Mouse (Mus musculus) MEL (cell line): ENCODE measurements around the gene Rab38. TPM values are rescaled to one million over a fixed set of nuclear protein-coding genes. Genes with fewer than 3 reads are reported as not detected.
A peak's percentile ranks its signal among the peaks of the same experiment; 100 is the strongest.

Experiments used
- DNase-seq: peaks from one replicate; pipeline ENCODE4 v3.0.0; 2011; ENCODE audit warnings: low read depth, low spot score
- H3K27ac ChIP-seq: 2 replicates; pipeline ENCODE4 v1.5.1; 2012; ENCODE audit warnings: low read depth, mild to moderate bottlenecking, control low read depth, low read length, moderate library complexity; ENCODE audit not compliant: control insufficient read depth
- H3K27me3 ChIP-seq, 2 experiments: fragments of 150-350 bp in 1 of 2; sonication (generic) in 1 of 2; 2 replicates each; pipeline ENCODE4 v1.6.1; 2012; ENCODE audit warnings: low read length in 2 of 2, mild to moderate bottlenecking in 2 of 2, improper control_type of control experiment in 1 of 2, moderate library complexity in 1 of 2; ENCODE audit not compliant: insufficient read depth in 2 of 2, control insufficient read depth in 1 of 2
- H3K36me3 ChIP-seq, 2 experiments: 2 replicates each; pipeline ENCODE4 v1.6.1; 2012 to 2014; ENCODE audit warnings: low read length in 2 of 2, improper control_type of control experiment in 1 of 2, inconsistent platforms in 1 of 2, mild to moderate bottlenecking in 1 of 2; ENCODE audit not compliant: insufficient read depth in 2 of 2, control insufficient read depth in 1 of 2
- H3K4me1 ChIP-seq, 2 experiments: fragments of 150-350 bp in 1 of 2; sonication (generic) in 1 of 2; 2 replicates each; pipeline ENCODE4 v1.6.1; 2012; ENCODE audit warnings: low read length in 2 of 2, improper control_type of control experiment in 1 of 2, mild to moderate bottlenecking in 1 of 2; ENCODE audit not compliant: insufficient read depth in 2 of 2, control insufficient read depth in 1 of 2
- H3K4me3 ChIP-seq, 2 experiments: fragments of 150-350 bp in 1 of 2; sonication (generic) in 1 of 2; 2 replicates each; pipeline ENCODE4 v1.5.1; 2012; ENCODE audit warnings: low read depth in 2 of 2, low read length in 2 of 2, mild to moderate bottlenecking in 2 of 2, moderate library complexity in 2 of 2, control low read depth in 1 of 2, improper control_type of control experiment in 1 of 2; ENCODE audit not compliant: control insufficient read depth in 1 of 2, insufficient read depth in 1 of 2
- H3K79me2 ChIP-seq: 2 replicates; pipeline ENCODE4 v1.6.1; 2012; ENCODE audit warnings: mild to moderate bottlenecking, low read length, moderate library complexity; ENCODE audit not compliant: control insufficient read depth, poor library complexity, insufficient read depth
- H3K9ac ChIP-seq: 2 replicates; pipeline ENCODE4 v1.6.1; 2012; ENCODE audit warnings: low read depth, mild to moderate bottlenecking, control low read depth, low read length, moderate library complexity; ENCODE audit not compliant: control insufficient read depth, poor library complexity, severe bottlenecking
- H3K9me3 ChIP-seq: fragments of 150-350 bp; sonication (generic); replicated peaks from 2 replicates; pipeline ENCODE4 v1.6.1; 2012; ENCODE audit warnings: mild to moderate bottlenecking, low read length, improper control_type of control experiment, moderate library complexity; ENCODE audit not compliant: insufficient read depth
- BHLHE40 ChIP-seq: IDR thresholded peaks from 2 replicates; pipeline ENCODE4 v1.6.1; 2012; ENCODE audit warnings: low read depth, mild to moderate bottlenecking, inconsistent platforms, low read length, improper control_type of control experiment, borderline replicate concordance
- CHD1 ChIP-seq: IDR thresholded peaks from 2 replicates; pipeline ENCODE4 v1.6.1; 2012; ENCODE audit warnings: low read depth, mild to moderate bottlenecking, inconsistent platforms, low read length, improper control_type of control experiment
- E2F4 ChIP-seq: IDR thresholded peaks from 2 replicates; pipeline ENCODE4 v1.6.1; 2011; ENCODE audit warnings: low read depth, low read length, improper control_type of control experiment, borderline replicate concordance
- EP300 ChIP-seq, 2 experiments: IDR thresholded peaks; 2 replicates each; pipeline ENCODE4 v1.6.1; 2011; ENCODE audit warnings: improper control_type of control experiment in 2 of 2, low read length in 2 of 2, low read depth in 1 of 2, mild to moderate bottlenecking in 1 of 2
- ETS1 ChIP-seq: IDR thresholded peaks from 2 replicates; pipeline ENCODE4 v1.6.1; 2012; ENCODE audit warnings: low read depth, mild to moderate bottlenecking, inconsistent platforms, low read length, improper control_type of control experiment, moderate library complexity
- GATA1 ChIP-seq: IDR thresholded peaks from 2 replicates; pipeline ENCODE4 v1.6.1; 2011; ENCODE audit warnings: low read depth, low read length, improper control_type of control experiment
- MAFK ChIP-seq: IDR thresholded peaks from 2 replicates; pipeline ENCODE4 v1.6.1; 2011; ENCODE audit warnings: low read depth, mild to moderate bottlenecking, low read length, improper control_type of control experiment, borderline replicate concordance
- MAX ChIP-seq: IDR thresholded peaks from 2 replicates; pipeline ENCODE4 v1.6.1; 2011; ENCODE audit warnings: low read length, improper control_type of control experiment
- MXI1 ChIP-seq: IDR thresholded peaks from 2 replicates; pipeline ENCODE4 v1.6.1; 2011; ENCODE audit warnings: mild to moderate bottlenecking, low read depth, low read length, improper control_type of control experiment
- MYC ChIP-seq: IDR thresholded peaks from 2 replicates; pipeline ENCODE4 v1.6.1; 2011; ENCODE audit warnings: low read depth, mild to moderate bottlenecking, low read length, improper control_type of control experiment, moderate library complexity
- NRF1 ChIP-seq: IDR thresholded peaks from 2 replicates; pipeline ENCODE4 v1.6.1; 2014; ENCODE audit warnings: low read depth, mild to moderate bottlenecking, inconsistent platforms, low read length, improper control_type of control experiment, moderate library complexity; ENCODE audit not compliant: poor library complexity, insufficient read depth, severe bottlenecking
- POLR2A ChIP-seq, 2 experiments: IDR thresholded peaks; 2 replicates each; pipeline ENCODE4 v1.6.1; 2011 to 2012; ENCODE audit warnings: low read length in 2 of 2, mild to moderate bottlenecking in 2 of 2, control low read depth in 1 of 2, improper control_type of control experiment in 1 of 2, low read depth in 1 of 2, moderate library complexity in 1 of 2; ENCODE audit not compliant: control insufficient read depth in 1 of 2, insufficient read depth in 1 of 2, poor library complexity in 1 of 2
- RAD21 ChIP-seq: IDR thresholded peaks from 2 replicates; pipeline ENCODE4 v1.6.1; 2011; ENCODE audit warnings: mild to moderate bottlenecking, low read depth, low read length, improper control_type of control experiment
- RCOR1 ChIP-seq: IDR thresholded peaks from 2 replicates; pipeline ENCODE4 v1.6.1; 2012; ENCODE audit warnings: low read depth, mild to moderate bottlenecking, inconsistent platforms, low read length, improper control_type of control experiment
- SIN3A ChIP-seq: IDR thresholded peaks from 2 replicates; pipeline ENCODE4 v1.6.1; 2012; ENCODE audit warnings: low read length, improper control_type of control experiment, inconsistent platforms
- TBP ChIP-seq: IDR thresholded peaks from 2 replicates; pipeline ENCODE4 v1.8.0; 2011; ENCODE audit warnings: low read depth, low read length, improper control_type of control experiment
- UBTF ChIP-seq: IDR thresholded peaks from 2 replicates; pipeline ENCODE4 v1.6.1; 2012; ENCODE audit warnings: low read depth, mild to moderate bottlenecking, inconsistent platforms, low read length, improper control_type of control experiment, moderate library complexity, borderline replicate concordance; ENCODE audit not compliant: insufficient read depth
- USF1 ChIP-seq: IDR thresholded peaks from 2 replicates; pipeline ENCODE4 v1.6.1; 2014; ENCODE audit warnings: low read depth, mild to moderate bottlenecking, inconsistent platforms, low read length, improper control_type of control experiment, moderate library complexity
- USF2 ChIP-seq, 2 experiments: IDR thresholded peaks; 2 replicates each; pipeline ENCODE4 v1.6.1; 2011 to 2012; ENCODE audit warnings: improper control_type of control experiment in 2 of 2, low read length in 2 of 2, borderline replicate concordance in 1 of 2, inconsistent platforms in 1 of 2, low read depth in 1 of 2, mild to moderate bottlenecking in 1 of 2; ENCODE audit not compliant: insufficient read depth in 1 of 2
- polyA plus RNA-seq, 2 experiments: library from polyadenylated mRNA; stranded (reverse) in 1 of 2; unstranded in 1 of 2; fragments of >175 nt in 1 of 2; fragments of >200 nt in 1 of 2; gene quantifications; 2 replicates each; pipeline versions ENCODE4 v1.2.1 to v1.2.4; 2012; ENCODE audit warnings: low replicate concordance in 2 of 2, low read depth in 1 of 2; ENCODE audit not compliant: insufficient read length in 2 of 2, insufficient read depth in 1 of 2, missing spikeins in 1 of 2
- total RNA-seq: library from RNA; depleted of rRNA; stranded (reverse); fragments of 300-350 nt; gene quantifications from 2 replicates; pipeline ENCODE4 v1.2.3, GENCODE M21; 2012

Gene Rab38
- total and polyA plus RNA-seq, 3 experiments: 11.2 to 19.9 TPM; not detected in 1

GRCm38 (mm10) chr7:88502217-88502817 is 72.2 kb downstream of the Rab38 start:
- Histone ChIP-seq H3K79me2 (no peaks in the 10 kb centered on the region), H3K4me1 (no peaks in the 10 kb centered on the region; a peak in 1 of 4 replicates), H3K36me3 (peaks cover 0 to 5% of the 10 kb centered on the region in 2 experiments; a peak in 1 of 4 replicates), H3K9me3 (no peaks in the 10 kb centered on the region), H3K9ac (no peak overlapping the region), H3K4me3 (no peak overlapping the region), H3K27ac (no peak overlapping the region), H3K27me3 (no peaks in the 10 kb centered on the region)
- no peak for TF ChIP-seq E2F4
- TF ChIP-seq EP300 (IDR thresholded peaks at IDR 0.05; ENCODE audit: low read depth in 1 of 2, low read length in 2 of 2): peak; percentile 47 to 60
- TF ChIP-seq MAX: peak; percentile 62; the same call in 1 of the 2 replicates
- TF ChIP-seq RAD21: no peak
- no peak for TF ChIP-seq UBTF
- TF ChIP-seq ETS1: peak; percentile 27; the same call in 1 of the 2 replicates
- no peak for TF ChIP-seq TBP
- no peak for TF ChIP-seq BHLHE40
- no peak for TF ChIP-seq SIN3A
- TF ChIP-seq MYC: 0 out of 2 replicates have a peak, but pooled peaks have one; percentile 23
- peak; percentile 98 for TF ChIP-seq RCOR1
- TF ChIP-seq POLR2A (IDR thresholded peaks at IDR 0.05; ENCODE audit: control insufficient read depth in 1 of 2, insufficient read depth in 1 of 2, low read depth in 1 of 2, low read length in 2 of 2, poor library complexity in 1 of 2): no peak
- TF ChIP-seq GATA1: peak; percentile 70
- TF ChIP-seq MAFK: peak; percentile 75; the same call in 1 of the 2 replicates
- peak; percentile 84 for TF ChIP-seq USF1
- TF ChIP-seq USF2 (IDR thresholded peaks at IDR 0.05; ENCODE audit: borderline replicate concordance in 1 of 2, insufficient read depth in 1 of 2, low read depth in 1 of 2, low read length in 2 of 2): no peak
- no peak for TF ChIP-seq MXI1
- TF ChIP-seq NRF1: no peak
- DNase-seq: peak; percentile 61

GRCm38 (mm10) chr7:88509748-88510147 is 79.7 kb downstream of the Rab38 start:
- Histone ChIP-seq H3K4me1 (no peaks in the 10 kb centered on the region), H3K4me3 (no peak overlapping the region), H3K9me3 (no peaks in the 10 kb centered on the region), H3K36me3 (no peaks in the 10 kb centered on the region), H3K27ac (no peak overlapping the region), H3K9ac (no peak overlapping the region), H3K27me3 (peaks cover 0 to 1% of the 10 kb centered on the region in 2 experiments; a peak in 1 of 4 replicates), H3K79me2 (no peaks in the 10 kb centered on the region)
- no peak for TF ChIP-seq CHD1
- TF ChIP-seq TBP: no peak
- no peak for DNase-seq
